Mouse (Mus musculus) 3134 (cell line): ENCODE measurements around the gene St6galnac4.

Source experiments
- DNase-seq: peaks from one replicate; pipeline ENCODE4 v3.0.0-alpha.2; 2011; ENCODE audit warnings: low spot score; ENCODE audit not compliant: insufficient read length; ENCODE audit errors: extremely low read depth

The St6galnac4 gene

GRCm38 (mm10) chr2:32586871-32587351 lies at the start of gene St6galnac4:
Gene St6galnac4 (plus strand): TSS chr2:32587095.
- peak; percentile 99 for DNase-seq

- peak; percentile 29 for DNase-seq
Observed at GRCm38 (mm10) chr2:32537360-32537905, 49.5 kb upstream of the St6galnac4 start.

GRCm38 (mm10) chr2:32537941-32538340 lies 49.0 kb upstream of the St6galnac4 start:
- DNase-seq, result no peak

- no peak for DNase-seq
Observed at GRCm38 (mm10) chr2:32538461-32538860, 48.4 kb upstream of the St6galnac4 start.

- DNase-seq, result no peak
Observed at GRCm38 (mm10) chr2:32539452-32539981, 47.4 kb upstream of the St6galnac4 start.

GRCm38 (mm10) chr2:32541333-32541908 lies 45.5 kb upstream of the St6galnac4 start:
- no peak for DNase-seq

GRCm38 (mm10) chr2:32541986-32542573 lies 44.8 kb upstream of the St6galnac4 start:
- DNase-seq, result no peak

- DNase-seq, result peak; percentile 30
Observed at GRCm38 (mm10) chr2:32543031-32543449, 43.9 kb upstream of the St6galnac4 start.

GRCm38 (mm10) chr2:32546951-32547350 lies 39.9 kb upstream of the St6galnac4 start:
- DNase-seq, result no peak

GRCm38 (mm10) chr2:32547380-32547779 lies 39.5 kb upstream of the St6galnac4 start:
- DNase-seq, result peak; percentile 30

- DNase-seq, result peak; percentile 59
Observed at GRCm38 (mm10) chr2:32547964-32548739, 38.7 kb upstream of the St6galnac4 start.

GRCm38 (mm10) chr2:32549171-32549570 lies 37.7 kb upstream of the St6galnac4 start:
- DNase-seq, result no peak

GRCm38 (mm10) chr2:32549764-32550163 lies 37.1 kb upstream of the St6galnac4 start:
- peak; percentile 80 for DNase-seq

- no peak for DNase-seq
Observed at GRCm38 (mm10) chr2:32551236-32551635, 35.7 kb upstream of the St6galnac4 start.

GRCm38 (mm10) chr2:32553592-32554148 lies 33.2 kb upstream of the St6galnac4 start:
- DNase-seq, result no peak

GRCm38 (mm10) chr2:32555484-32555883 lies 31.4 kb upstream of the St6galnac4 start:
- no peak for DNase-seq

GRCm38 (mm10) chr2:32556019-32556418 lies 30.9 kb upstream of the St6galnac4 start:
- no peak for DNase-seq

- no peak for DNase-seq
Observed at GRCm38 (mm10) chr2:32559570-32559969, 27.3 kb upstream of the St6galnac4 start.

GRCm38 (mm10) chr2:32566536-32567063 lies 20.3 kb upstream of the St6galnac4 start:
- DNase-seq, result no peak

- no peak for DNase-seq
Observed at GRCm38 (mm10) chr2:32568149-32568548, 18.7 kb upstream of the St6galnac4 start.
